Mouse (Mus musculus) MEL (cell line): ENCODE data around the gene Prss38. TPM values are rescaled to one million over a fixed set of nuclear protein-coding genes. Genes with fewer than 3 reads are reported as not detected.

Source experiments
- DNase-seq: peaks from one replicate; pipeline ENCODE4 v3.0.0; 2011; ENCODE audit warnings: low read depth, low spot score
- H3K27ac ChIP-seq: 2 replicates; pipeline ENCODE4 v1.5.1; 2012; ENCODE audit warnings: low read depth, mild to moderate bottlenecking, control low read depth, low read length, moderate library complexity; ENCODE audit not compliant: control insufficient read depth
- H3K27me3 ChIP-seq, 2 experiments: fragments of 150-350 bp in 1 of 2; sonication (generic) in 1 of 2; 2 replicates each; pipeline ENCODE4 v1.6.1; 2012; ENCODE audit warnings: low read length in 2 of 2, mild to moderate bottlenecking in 2 of 2, improper control_type of control experiment in 1 of 2, moderate library complexity in 1 of 2; ENCODE audit not compliant: insufficient read depth in 2 of 2, control insufficient read depth in 1 of 2
- H3K36me3 ChIP-seq, 2 experiments: 2 replicates each; pipeline ENCODE4 v1.6.1; 2012 to 2014; ENCODE audit warnings: low read length in 2 of 2, improper control_type of control experiment in 1 of 2, inconsistent platforms in 1 of 2, mild to moderate bottlenecking in 1 of 2; ENCODE audit not compliant: insufficient read depth in 2 of 2, control insufficient read depth in 1 of 2
- H3K4me1 ChIP-seq, 2 experiments: fragments of 150-350 bp in 1 of 2; sonication (generic) in 1 of 2; 2 replicates each; pipeline ENCODE4 v1.6.1; 2012; ENCODE audit warnings: low read length in 2 of 2, improper control_type of control experiment in 1 of 2, mild to moderate bottlenecking in 1 of 2; ENCODE audit not compliant: insufficient read depth in 2 of 2, control insufficient read depth in 1 of 2
- H3K4me3 ChIP-seq, 2 experiments: fragments of 150-350 bp in 1 of 2; sonication (generic) in 1 of 2; 2 replicates each; pipeline ENCODE4 v1.5.1; 2012; ENCODE audit warnings: low read depth in 2 of 2, low read length in 2 of 2, mild to moderate bottlenecking in 2 of 2, moderate library complexity in 2 of 2, control low read depth in 1 of 2, improper control_type of control experiment in 1 of 2; ENCODE audit not compliant: control insufficient read depth in 1 of 2, insufficient read depth in 1 of 2
- H3K79me2 ChIP-seq: 2 replicates; pipeline ENCODE4 v1.6.1; 2012; ENCODE audit warnings: mild to moderate bottlenecking, low read length, moderate library complexity; ENCODE audit not compliant: control insufficient read depth, poor library complexity, insufficient read depth
- H3K9ac ChIP-seq: 2 replicates; pipeline ENCODE4 v1.6.1; 2012; ENCODE audit warnings: low read depth, mild to moderate bottlenecking, control low read depth, low read length, moderate library complexity; ENCODE audit not compliant: control insufficient read depth, poor library complexity, severe bottlenecking
- H3K9me3 ChIP-seq: fragments of 150-350 bp; sonication (generic); replicated peaks from 2 replicates; pipeline ENCODE4 v1.6.1; 2012; ENCODE audit warnings: mild to moderate bottlenecking, low read length, improper control_type of control experiment, moderate library complexity; ENCODE audit not compliant: insufficient read depth
- BHLHE40 ChIP-seq: IDR thresholded peaks from 2 replicates; pipeline ENCODE4 v1.6.1; 2012; ENCODE audit warnings: low read depth, mild to moderate bottlenecking, inconsistent platforms, low read length, improper control_type of control experiment, borderline replicate concordance
- CHD2 ChIP-seq: IDR thresholded peaks from 2 replicates; pipeline ENCODE4 v1.6.1; 2011; ENCODE audit warnings: low read length, improper control_type of control experiment
- CTCF ChIP-seq, 3 experiments: IDR thresholded peaks in 2 of 3; conservative IDR thresholded peaks in 1 of 3; 2 replicates each; pipeline ENCODE4 v1.5.1; 2011 to 2012; ENCODE audit warnings: low read length in 3 of 3, low read depth in 2 of 3, mild to moderate bottlenecking in 2 of 3, improper control_type of control experiment in 1 of 3, inconsistent platforms in 1 of 3, mixed read lengths in 1 of 3, moderate library complexity in 1 of 3; ENCODE audit not compliant: control insufficient read depth in 1 of 3, insufficient read depth in 1 of 3, poor library complexity in 1 of 3, severe bottlenecking in 1 of 3
- E2F4 ChIP-seq: IDR thresholded peaks from 2 replicates; pipeline ENCODE4 v1.6.1; 2011; ENCODE audit warnings: low read depth, low read length, improper control_type of control experiment, borderline replicate concordance
- ELF1 ChIP-seq: IDR thresholded peaks from 2 replicates; pipeline ENCODE4 v1.6.1; 2014; ENCODE audit warnings: low read depth, mild to moderate bottlenecking, inconsistent platforms, low read length, improper control_type of control experiment, moderate library complexity
- EP300 ChIP-seq, 2 experiments: IDR thresholded peaks; 2 replicates each; pipeline ENCODE4 v1.6.1; 2011; ENCODE audit warnings: improper control_type of control experiment in 2 of 2, low read length in 2 of 2, low read depth in 1 of 2, mild to moderate bottlenecking in 1 of 2
- GATA1 ChIP-seq: IDR thresholded peaks from 2 replicates; pipeline ENCODE4 v1.6.1; 2011; ENCODE audit warnings: low read depth, low read length, improper control_type of control experiment
- HCFC1 ChIP-seq: IDR thresholded peaks from 2 replicates; pipeline ENCODE4 v1.6.1; 2012; ENCODE audit warnings: low read depth, mild to moderate bottlenecking, inconsistent platforms, low read length, improper control_type of control experiment, moderate library complexity
- JUND ChIP-seq: IDR thresholded peaks from 2 replicates; pipeline ENCODE4 v1.6.1; 2011; ENCODE audit warnings: low read depth, mild to moderate bottlenecking, improper control_type of control experiment, low read length
- KAT2A ChIP-seq: conservative IDR thresholded peaks from 2 replicates; pipeline ENCODE4 v1.6.1; 2012; ENCODE audit warnings: low read depth, low read length, improper control_type of control experiment, inconsistent platforms
- MAFK ChIP-seq: IDR thresholded peaks from 2 replicates; pipeline ENCODE4 v1.6.1; 2011; ENCODE audit warnings: low read depth, mild to moderate bottlenecking, low read length, improper control_type of control experiment, borderline replicate concordance
- MAX ChIP-seq: IDR thresholded peaks from 2 replicates; pipeline ENCODE4 v1.6.1; 2011; ENCODE audit warnings: low read length, improper control_type of control experiment
- MAZ ChIP-seq: IDR thresholded peaks from 2 replicates; pipeline ENCODE4 v1.6.1; 2012; ENCODE audit warnings: low read depth, mild to moderate bottlenecking, inconsistent platforms, low read length, improper control_type of control experiment
- MEF2A ChIP-seq: IDR thresholded peaks from 2 replicates; pipeline ENCODE4 v1.6.1; 2014; ENCODE audit warnings: low read depth, mild to moderate bottlenecking, inconsistent platforms, low read length, improper control_type of control experiment; ENCODE audit not compliant: poor library complexity, insufficient replicate concordance, severe bottlenecking; ENCODE audit errors: extremely low read depth
- MXI1 ChIP-seq: IDR thresholded peaks from 2 replicates; pipeline ENCODE4 v1.6.1; 2011; ENCODE audit warnings: mild to moderate bottlenecking, low read depth, low read length, improper control_type of control experiment
- MYC ChIP-seq: IDR thresholded peaks from 2 replicates; pipeline ENCODE4 v1.6.1; 2011; ENCODE audit warnings: low read depth, mild to moderate bottlenecking, low read length, improper control_type of control experiment, moderate library complexity
- POLR2A ChIP-seq, 2 experiments: IDR thresholded peaks; 2 replicates each; pipeline ENCODE4 v1.6.1; 2011 to 2012; ENCODE audit warnings: low read length in 2 of 2, mild to moderate bottlenecking in 2 of 2, control low read depth in 1 of 2, improper control_type of control experiment in 1 of 2, low read depth in 1 of 2, moderate library complexity in 1 of 2; ENCODE audit not compliant: control insufficient read depth in 1 of 2, insufficient read depth in 1 of 2, poor library complexity in 1 of 2
- POLR2AphosphoS2 ChIP-seq: IDR thresholded peaks from 2 replicates; pipeline ENCODE4 v1.6.1; 2011; ENCODE audit warnings: low read length, improper control_type of control experiment
- RCOR1 ChIP-seq: IDR thresholded peaks from 2 replicates; pipeline ENCODE4 v1.6.1; 2012; ENCODE audit warnings: low read depth, mild to moderate bottlenecking, inconsistent platforms, low read length, improper control_type of control experiment
- SIN3A ChIP-seq: IDR thresholded peaks from 2 replicates; pipeline ENCODE4 v1.6.1; 2012; ENCODE audit warnings: low read length, improper control_type of control experiment, inconsistent platforms
- SMC3 ChIP-seq: IDR thresholded peaks from 2 replicates; pipeline ENCODE4 v1.6.1; 2011; ENCODE audit warnings: low read depth, low read length, improper control_type of control experiment
- TAL1 ChIP-seq: IDR thresholded peaks from 2 replicates; pipeline ENCODE4 v1.6.1; 2012; ENCODE audit warnings: mild to moderate bottlenecking, inconsistent platforms, low read length, moderate library complexity, mixed read lengths
- TBP ChIP-seq: IDR thresholded peaks from 2 replicates; pipeline ENCODE4 v1.8.0; 2011; ENCODE audit warnings: low read depth, low read length, improper control_type of control experiment
- TCF12 ChIP-seq: IDR thresholded peaks from 2 replicates; pipeline ENCODE4 v1.6.1; 2014; ENCODE audit warnings: low read depth, mild to moderate bottlenecking, inconsistent platforms, low read length, improper control_type of control experiment, moderate library complexity
- ZKSCAN1 ChIP-seq: IDR thresholded peaks from 2 replicates; pipeline ENCODE4 v1.6.1; 2012; ENCODE audit warnings: low read depth, mild to moderate bottlenecking, inconsistent platforms, low read length, improper control_type of control experiment, moderate library complexity
- ZMIZ1 ChIP-seq: IDR thresholded peaks from 2 replicates; pipeline ENCODE4 v1.6.1; 2012; ENCODE audit warnings: low read depth, mild to moderate bottlenecking, inconsistent platforms, low read length, improper control_type of control experiment, moderate library complexity
- ZNF384 ChIP-seq: IDR thresholded peaks from 2 replicates; pipeline ENCODE4 v1.6.1; 2012; ENCODE audit warnings: low read depth, mild to moderate bottlenecking, inconsistent platforms, low read length, improper control_type of control experiment
- polyA plus RNA-seq, 2 experiments: library from polyadenylated mRNA; stranded (reverse) in 1 of 2; unstranded in 1 of 2; fragments of >175 nt in 1 of 2; fragments of >200 nt in 1 of 2; gene quantifications; 2 replicates each; pipeline versions ENCODE4 v1.2.1 to v1.2.4; 2012; ENCODE audit warnings: low replicate concordance in 2 of 2, low read depth in 1 of 2; ENCODE audit not compliant: insufficient read length in 2 of 2, insufficient read depth in 1 of 2, missing spikeins in 1 of 2
- total RNA-seq: library from RNA; depleted of rRNA; stranded (reverse); fragments of 300-350 nt; gene quantifications from 2 replicates; pipeline ENCODE4 v1.2.3, GENCODE M21; 2012

Gene Prss38
- total and polyA plus RNA-seq, 3 experiments, result not detected

DNA sequence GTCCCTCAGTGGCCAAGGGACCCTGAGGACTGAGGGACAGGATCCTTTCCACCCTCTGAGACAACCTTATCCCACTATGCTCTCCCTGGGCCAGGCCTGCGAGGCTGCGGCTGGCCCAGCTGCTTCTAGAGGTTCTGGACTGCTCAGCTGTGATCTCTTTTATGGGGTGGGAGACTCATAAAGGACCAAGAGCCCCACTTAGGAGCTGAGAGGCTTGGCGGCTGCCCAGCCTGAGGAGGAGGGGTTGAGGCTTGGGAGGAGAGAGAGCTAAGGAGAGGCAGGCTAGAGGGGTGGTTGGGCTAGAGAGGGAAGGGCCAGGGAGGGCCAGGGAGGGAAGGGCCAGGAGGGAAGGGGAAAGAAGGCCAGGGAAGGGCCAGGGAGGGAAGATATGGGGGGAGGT is 11.0 kb downstream of the Prss38 start:
- Histone ChIP-seq H3K9me3 (no peaks in the 10 kb centered on the region), H3K27ac (no peak overlapping the region), H3K79me2 (no peaks in the 10 kb centered on the region), H3K4me1 (peaks cover 2 to 18% of the 10 kb centered on the region in 2 experiments; a peak in 3 of 4 replicates), H3K27me3 (peaks cover 0 to 1% of the 10 kb centered on the region in 2 experiments; a peak in 1 of 4 replicates), H3K36me3 (peaks cover 0 to 9% of the 10 kb centered on the region in 2 experiments; a peak in 2 of 4 replicates), H3K4me3 (no peak overlapping the region), H3K9ac (no peak overlapping the region)
- TF ChIP-seq MXI1 (no peak), EP300 (IDR thresholded peaks at IDR 0.05; ENCODE audit: low read depth in 1 of 2, low read length in 2 of 2) (no peak), GATA1 (no peak), MYC (no peak), ZKSCAN1 (no peak), TCF12 (no peak), BHLHE40 (no peak), TBP (no peak)
- DNase-seq, result no peak

GRCm38 (mm10) chr11:59364007-59364406 is 11.4 kb downstream of the Prss38 start:
- no peak for DNase-seq
- no peak overlapping the region for H3K27ac ChIP-seq
- no peak for TF ChIP-seq CHD2
- TF ChIP-seq GATA1, result no peak
- no peak for TF ChIP-seq TCF12
- TF ChIP-seq, all 39 proteins: peak for 0
- H3K36me3 ChIP-seq, result peaks cover 0 to 9% of the 10 kb centered on the region in 2 experiments; a peak in 2 of 4 replicates
- no peaks in the 10 kb centered on the region for H3K9me3 ChIP-seq
- H3K4me3 ChIP-seq, result no peak overlapping the region
- no peaks in the 10 kb centered on the region for H3K27me3 ChIP-seq
- H3K9ac ChIP-seq, result no peak overlapping the region
- peaks cover 2 to 17% of the 10 kb centered on the region in 2 experiments; a peak in 3 of 4 replicates for H3K4me1 ChIP-seq
- no peaks in the 10 kb centered on the region for H3K79me2 ChIP-seq

GRCm38 (mm10) chr11:59361291-59361690 is 14.2 kb downstream of the Prss38 start:
- H3K4me1 ChIP-seq, result peaks cover 2 to 17% of the 10 kb centered on the region in 2 experiments; a peak in 3 of 4 replicates
- H3K79me2 ChIP-seq, result no peaks in the 10 kb centered on the region
- H3K27me3 ChIP-seq, result no peaks in the 10 kb centered on the region; a peak in 1 of 4 replicates
- peak overlapping the region; percentile 7; the same call in 1 of the 2 replicates for H3K27ac ChIP-seq
- no peaks in the 10 kb centered on the region for H3K9me3 ChIP-seq
- H3K9ac ChIP-seq, result no peak overlapping the region; the same call in 1 of the 2 replicates
- peaks cover 0 to 9% of the 10 kb centered on the region in 2 experiments; a peak in 2 of 4 replicates for H3K36me3 ChIP-seq
- no peak overlapping the region for H3K4me3 ChIP-seq
- DNase-seq, result peak; percentile 77
- TF ChIP-seq ELF1 (no peak), HCFC1 (no peak), ZMIZ1 (no peak), SMC3 (no peak), MAX (no peak), TAL1 (no peak), TCF12 (no peak), POLR2AphosphoS2 (no peak), MAZ (0 out of 2 replicates have a peak, but pooled peaks have one; percentile 11), KAT2A (no peak), MEF2A (no peak), JUND (no peak), POLR2A (IDR thresholded peaks at IDR 0.05; ENCODE audit: control insufficient read depth in 1 of 2, insufficient read depth in 1 of 2, low read depth in 1 of 2, low read length in 2 of 2, poor library complexity in 1 of 2) (no peak), MAFK (no peak), ZNF384 (no peak), CHD2 (no peak), BHLHE40 (no peak), SIN3A (peak; percentile 49; the same call in 1 of the 2 replicates), RCOR1 (no peak), E2F4 (no peak), CTCF (IDR thresholded peaks at IDR 0.05 in 2 of 3, conservative IDR thresholded peaks at IDR 0.05 in 1 of 3; ENCODE audit: control insufficient read depth in 1 of 3, insufficient read depth in 1 of 3, low read depth in 2 of 3, low read length in 3 of 3, poor library complexity in 1 of 3, severe bottlenecking in 1 of 3) (no peak)
